Mouse (Mus musculus) heart, adult 11 months (tissue): ENCODE data around the gene 4931428F04Rik.
"Not testable (repeated sequence)": the region's sequence is repeated elsewhere in the genome, so short reads cannot be mapped to it uniquely, and the experiment has no call there.

Experiments
- DNase-seq: peaks from one replicate; pipeline ENCODE4 v3.0.0; 2022

4931428F04Rik gene

GRCm38 (mm10) chr8:105260371-105261099 lies 29.1 kb downstream of the 4931428F04Rik start:
- peak; percentile 90 for DNase-seq

- DNase-seq: peak; percentile 94
Measured at GRCm38 (mm10) chr8:105259721-105260320, 29.8 kb downstream of the 4931428F04Rik start.

GRCm38 (mm10) chr8:105258911-105259720 lies 30.5 kb downstream of the 4931428F04Rik start:
- DNase-seq: peak; percentile 93

GRCm38 (mm10) chr8:105257318-105258114 lies 32.1 kb downstream of the 4931428F04Rik start:
- DNase-seq: peak; percentile 74

GRCm38 (mm10) chr8:105254966-105255350 lies 34.7 kb downstream of the 4931428F04Rik start, which contains the start of gene B3gnt9:
Gene B3gnt9 (minus strand): TSS chr8:105255153.
- peak; percentile 99 for DNase-seq

GRCm38 (mm10) chr8:105254152-105254965 lies 35.3 kb downstream of the 4931428F04Rik start:
- peak; percentile 99 for DNase-seq

- no peak for DNase-seq
Measured at GRCm38 (mm10) chr8:105253766-105254151, 35.9 kb downstream of the 4931428F04Rik start.

- DNase-seq: peak; percentile 90
Measured at GRCm38 (mm10) chr8:105252680-105253537, 36.8 kb downstream of the 4931428F04Rik start.

- peak; percentile 90 for DNase-seq
Measured at GRCm38 (mm10) chr8:105251954-105252353, 37.7 kb downstream of the 4931428F04Rik start.

GRCm38 (mm10) chr8:105241016-105241415 lies 48.6 kb downstream of the 4931428F04Rik start:
- DNase-seq: no peak

GRCm38 (mm10) chr8:105237442-105238142 lies 52.1 kb downstream of the 4931428F04Rik start:
- DNase-seq: no peak

GRCm38 (mm10) chr8:105235206-105235605 lies 54.5 kb downstream of the 4931428F04Rik start:
- DNase-seq: no peak

- no peak for DNase-seq
Measured at GRCm38 (mm10) chr8:105233126-105233935, 56.3 kb downstream of the 4931428F04Rik start.

GRCm38 (mm10) chr8:105232321-105232693 lies 57.4 kb downstream of the 4931428F04Rik start:
- not testable (repeated sequence) for DNase-seq

- no peak for DNase-seq
Measured at GRCm38 (mm10) chr8:105231503-105232320, 58.0 kb downstream of the 4931428F04Rik start.
